Mouse (Mus musculus) midbrain, embryonic 11.5 days (tissue): ENCODE results near the gene Dppa2. TPM values are rescaled to one million over a fixed set of nuclear protein-coding genes. Genes with fewer than 3 reads are reported as not detected.

Experiments used
- ATAC-seq: fragments of 200-750 bp; cut with Nextera tagmentation; 2 replicates; pipeline ENCODE4 v1.8.0; 2017; ENCODE audit warnings: moderate TSS enrichment, moderate library complexity; ENCODE audit not compliant: low FRiP score
- DNase-seq: peaks from one replicate; pipeline ENCODE4 v3.0.0; 2015; ENCODE audit warnings: low spot score; ENCODE audit errors: missing footprints
- H3K27ac ChIP-seq: fragments of 300-500 bp; sonication (generic); 2 replicates; pipeline ENCODE4 v1.5.1; 2014; ENCODE audit warnings: low read depth, low read length
- H3K27me3 ChIP-seq: fragments of 300-500 bp; sonication (generic); 2 replicates; pipeline ENCODE4 v1.6.1; 2014; ENCODE audit warnings: mild to moderate bottlenecking, low read length, moderate library complexity, mixed read lengths; ENCODE audit not compliant: control insufficient read depth, insufficient read depth
- H3K36me3 ChIP-seq: fragments of 300-500 bp; sonication (generic); 2 replicates; pipeline ENCODE4 v1.6.1; 2014; ENCODE audit warnings: mild to moderate bottlenecking, low read length, moderate library complexity, mixed read lengths; ENCODE audit not compliant: control insufficient read depth, insufficient read depth
- H3K4me1 ChIP-seq: fragments of 300-500 bp; sonication (generic); 2 replicates; pipeline ENCODE4 v1.6.1; 2014; ENCODE audit warnings: low read length; ENCODE audit not compliant: control insufficient read depth, insufficient read depth
- H3K4me2 ChIP-seq: fragments of 300-500 bp; sonication (generic); 2 replicates; pipeline ENCODE4 v1.6.1; 2014; ENCODE audit warnings: mild to moderate bottlenecking, moderate library complexity
- H3K4me3 ChIP-seq: fragments of 300-500 bp; sonication (generic); 2 replicates; pipeline ENCODE4 v1.5.1; 2014; ENCODE audit warnings: low read depth, low read length
- H3K9ac ChIP-seq: fragments of 300-500 bp; sonication (generic); 2 replicates; pipeline ENCODE4 v1.6.1; 2014; ENCODE audit warnings: low read length
- H3K9me3 ChIP-seq: fragments of 300-500 bp; sonication (generic); 2 replicates; pipeline ENCODE4 v1.6.1; 2016; ENCODE audit warnings: low read length; ENCODE audit not compliant: control insufficient read depth
- WGBS: fragments of 180-500 bp; shearing (Covaris S2); extraction: QIAGEN DNeasy Blood & Tissue Kit; methylation state at CpG from one replicate; pipeline ENCODE4 v1.1.7; 2014; 5-methylcytosine and 5-hydroxymethylcytosine counted together
- polyA plus RNA-seq: library from polyadenylated mRNA; unstranded; fragments of >200 nt; fragmentation: Nextera tagmentation; extraction: Ambion mirVana; gene quantifications from 2 replicates; pipeline ENCODE4 v1.2.1, GENCODE M21; 2014

The Dppa2 gene
- not detected in 2 replicates for polyA plus RNA-seq

DNA sequence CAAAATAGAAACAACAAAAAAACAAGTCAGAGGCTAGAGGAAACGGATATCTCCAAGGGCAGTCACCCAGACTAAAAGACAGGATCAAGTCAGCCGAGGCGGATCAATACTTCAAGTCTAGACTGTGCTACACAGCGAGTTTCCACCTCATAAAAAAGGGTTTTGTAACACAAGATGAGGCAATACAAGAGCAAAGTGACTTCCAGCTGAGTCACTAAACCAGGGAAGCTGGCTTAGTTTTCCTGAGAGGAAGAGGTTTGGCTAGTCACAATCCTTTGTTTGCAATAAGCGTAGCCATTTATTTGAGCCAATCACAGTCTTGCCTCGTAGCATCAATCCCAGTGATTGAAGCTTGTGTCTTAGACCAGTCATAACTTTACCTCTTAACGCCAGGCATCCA, at the start of gene Dppa2:
Gene Dppa2 (plus strand): TSS at position 400 of the 400 bp plus-strand sequence.
- DNase-seq = no peak
- Histone ChIP-seq H3K27ac (no peak within 1 kb of the TSS), H3K4me3 (no peak within 1 kb of the TSS), H3K36me3 (no peaks in the 10 kb centered on the region), H3K4me2 (no peak within 1 kb of the TSS), H3K9ac (no peak within 1 kb of the TSS), H3K27me3 (no peaks in the 10 kb centered on the region), H3K9me3 (no peaks in the 10 kb centered on the region), H3K4me1 (no peaks in the 10 kb centered on the region)
- WGBS = 86% methylated on average over 7 of the region's 7 CpGs
- ATAC-seq = no peak

DNA sequence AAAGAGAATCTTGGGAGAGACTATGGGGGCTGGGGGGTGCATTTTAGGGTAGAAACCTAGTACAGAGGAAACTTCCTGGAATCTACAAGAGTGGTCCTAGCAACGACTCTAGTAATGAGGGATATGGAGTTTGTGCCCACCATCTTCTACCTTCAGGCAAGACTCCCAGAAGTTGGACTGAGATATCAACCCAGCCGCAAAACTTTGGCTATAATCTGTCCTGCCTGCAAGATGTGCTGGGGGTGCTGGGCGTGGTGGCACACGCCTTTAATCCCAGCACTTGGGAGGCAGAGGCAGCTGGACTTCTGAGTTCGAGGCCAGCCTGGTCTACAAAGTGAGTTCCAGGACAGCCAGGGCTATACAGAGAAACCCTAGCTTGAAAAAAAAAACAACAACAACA, 49.1 kb upstream of the Dppa2 start:
- WGBS = 87% methylated on average over 5 of the region's 5 CpGs
- Histone ChIP-seq H3K4me1 (no peaks in the 10 kb centered on the region), H3K27me3 (no peaks in the 10 kb centered on the region), H3K4me3 (no peak overlapping the region), H3K9me3 (no peaks in the 10 kb centered on the region), H3K9ac (no peak overlapping the region), H3K27ac (no peak overlapping the region), H3K4me2 (no peak overlapping the region), H3K36me3 (no peaks in the 10 kb centered on the region)
- ATAC-seq (no peak), DNase-seq (no peak)

DNA sequence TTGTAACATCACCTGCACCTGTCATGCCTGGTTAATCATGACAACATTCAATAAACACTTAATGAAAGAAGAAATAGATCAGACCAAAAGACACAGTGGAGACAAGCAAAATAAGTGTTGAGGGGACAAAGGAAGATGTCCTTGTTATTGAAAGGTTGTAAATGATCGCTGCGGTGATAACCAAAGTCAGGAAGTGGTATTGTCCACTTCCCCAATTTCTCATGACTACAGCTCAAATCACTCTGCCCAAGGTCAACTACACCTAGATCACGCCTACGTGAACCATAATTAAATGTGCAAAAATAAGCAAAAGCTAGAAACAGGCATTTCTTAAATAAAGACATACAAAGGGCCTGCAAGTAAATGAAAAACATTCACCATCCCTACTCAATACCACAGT, 44.2 kb upstream of the Dppa2 start:
- Histone ChIP-seq H3K36me3 (no peaks in the 10 kb centered on the region), H3K9me3 (no peaks in the 10 kb centered on the region), H3K27ac (no peak overlapping the region), H3K4me2 (no peak overlapping the region), H3K4me1 (no peaks in the 10 kb centered on the region), H3K4me3 (no peak overlapping the region), H3K27me3 (no peaks in the 10 kb centered on the region), H3K9ac (no peak overlapping the region)
- 98% methylated on average over 4 of the region's 4 CpGs for WGBS
- DNase-seq (no peak), ATAC-seq (no peak)

DNA sequence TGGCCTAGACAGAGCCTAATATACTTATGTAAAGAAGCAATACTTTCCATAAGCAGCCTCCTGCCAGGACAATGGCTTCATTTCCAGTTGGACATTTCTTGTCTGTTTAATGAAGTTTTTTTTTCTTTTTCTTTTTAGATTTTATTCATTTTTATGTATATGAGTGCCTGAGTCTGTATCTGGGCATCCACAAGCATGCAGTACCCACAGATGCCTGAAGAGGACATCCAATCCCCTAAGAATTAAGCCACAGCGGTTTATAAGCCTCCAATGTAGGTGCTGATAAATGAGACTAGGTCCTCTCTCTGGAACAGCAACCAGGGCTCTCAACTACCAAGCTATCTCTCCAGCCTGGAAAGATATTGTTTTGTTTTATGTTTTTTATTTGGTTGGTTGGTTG, 40.8 kb upstream of the Dppa2 start:
- H3K4me3 ChIP-seq = no peak overlapping the region
- H3K9me3 ChIP-seq = no peaks in the 10 kb centered on the region
- no peak for ATAC-seq
- no peaks in the 10 kb centered on the region for H3K36me3 ChIP-seq
- no peaks in the 10 kb centered on the region for H3K4me1 ChIP-seq
- H3K9ac ChIP-seq = no peak overlapping the region
- WGBS = 91% methylated on average over 1 of the region's 1 CpGs
- no peak overlapping the region for H3K4me2 ChIP-seq
- DNase-seq = no peak
- H3K27ac ChIP-seq = no peak overlapping the region
- no peaks in the 10 kb centered on the region for H3K27me3 ChIP-seq

DNA sequence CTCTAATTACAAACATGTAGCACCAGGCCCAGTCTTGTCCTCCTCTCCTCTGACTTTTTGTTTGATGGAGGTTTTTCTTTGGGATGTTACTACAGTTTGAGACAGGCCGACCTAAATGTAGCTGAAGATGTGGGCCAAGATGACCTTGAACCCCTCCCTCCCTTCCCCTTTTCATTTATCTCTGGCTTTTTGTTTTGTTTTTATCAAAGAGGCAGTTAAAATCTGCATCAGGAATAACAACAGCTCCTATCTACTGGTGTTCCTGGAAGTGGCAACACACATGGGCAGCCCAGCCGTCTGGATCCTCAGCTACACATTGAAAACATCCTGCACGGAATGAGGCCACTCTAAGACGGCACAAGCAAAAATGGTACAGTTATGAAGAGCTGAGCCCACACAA, 37.9 kb upstream of the Dppa2 start:
- no peaks in the 10 kb centered on the region for H3K27me3 ChIP-seq
- no peaks in the 10 kb centered on the region for H3K36me3 ChIP-seq
- no peaks in the 10 kb centered on the region for H3K4me1 ChIP-seq
- ATAC-seq (no peak), DNase-seq (no peak)
- WGBS = 82% methylated on average over 4 of the region's 4 CpGs
- H3K4me3 ChIP-seq = no peak overlapping the region
- H3K27ac ChIP-seq = no peak overlapping the region
- H3K9me3 ChIP-seq = no peaks in the 10 kb centered on the region
- H3K4me2 ChIP-seq = no peak overlapping the region
- no peak overlapping the region for H3K9ac ChIP-seq

DNA sequence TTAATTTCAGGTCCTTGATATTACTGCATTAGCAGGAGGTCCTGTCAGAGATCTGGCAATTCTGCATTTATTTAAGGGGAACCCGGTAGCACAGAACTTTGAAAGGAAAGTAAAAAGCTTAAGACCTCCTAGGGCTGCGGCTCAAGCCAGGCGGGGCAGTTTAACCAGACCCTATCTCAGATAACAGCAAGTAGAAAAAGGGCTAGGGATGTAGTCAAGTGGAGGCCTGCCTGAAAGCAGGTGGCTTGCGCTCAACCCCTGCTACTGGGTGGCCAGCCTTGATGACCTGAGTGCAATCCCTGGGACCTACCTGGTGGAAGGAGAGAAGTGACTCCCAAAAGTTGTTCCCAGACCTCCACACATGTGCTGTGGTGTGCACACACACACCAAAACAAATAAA, 26.8 kb upstream of the Dppa2 start:
- Histone ChIP-seq H3K27ac (no peak overlapping the region), H3K4me1 (no peaks in the 10 kb centered on the region), H3K4me3 (no peak overlapping the region), H3K36me3 (no peaks in the 10 kb centered on the region), H3K4me2 (no peak overlapping the region), H3K9ac (no peak overlapping the region), H3K9me3 (no peaks in the 10 kb centered on the region), H3K27me3 (no peaks in the 10 kb centered on the region)
- no peak for DNase-seq
- 72% methylated on average over 4 of the region's 4 CpGs for WGBS
- no peak for ATAC-seq

DNA sequence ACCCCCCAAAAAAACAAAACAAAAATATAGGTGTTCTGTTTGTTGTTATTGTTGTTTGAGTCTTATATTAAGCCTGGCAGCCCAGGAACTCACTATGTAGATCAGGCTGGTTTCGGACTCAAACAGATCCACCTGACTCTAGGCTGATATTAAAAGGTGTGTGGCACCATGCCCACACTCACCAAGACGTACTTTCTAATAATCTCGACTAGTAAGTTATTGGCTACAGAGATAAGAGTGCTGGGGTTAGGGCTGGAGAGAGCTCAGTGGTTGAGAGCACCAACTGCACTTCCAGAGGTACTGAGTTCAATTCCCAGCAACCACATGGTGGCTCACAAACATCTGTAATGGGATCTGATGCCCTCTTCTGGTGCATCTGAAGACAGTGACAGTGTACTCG, 22.8 kb upstream of the Dppa2 start:
- H3K9me3 ChIP-seq = no peaks in the 10 kb centered on the region
- WGBS = 89% methylated on average over 4 of the region's 4 CpGs
- H3K9ac ChIP-seq = no peak overlapping the region
- no peaks in the 10 kb centered on the region for H3K36me3 ChIP-seq
- no peak overlapping the region for H3K4me2 ChIP-seq
- no peak overlapping the region for H3K27ac ChIP-seq
- H3K27me3 ChIP-seq = no peaks in the 10 kb centered on the region
- no peak overlapping the region for H3K4me3 ChIP-seq
- no peaks in the 10 kb centered on the region for H3K4me1 ChIP-seq
- no peak for DNase-seq
- ATAC-seq = no peak

DNA sequence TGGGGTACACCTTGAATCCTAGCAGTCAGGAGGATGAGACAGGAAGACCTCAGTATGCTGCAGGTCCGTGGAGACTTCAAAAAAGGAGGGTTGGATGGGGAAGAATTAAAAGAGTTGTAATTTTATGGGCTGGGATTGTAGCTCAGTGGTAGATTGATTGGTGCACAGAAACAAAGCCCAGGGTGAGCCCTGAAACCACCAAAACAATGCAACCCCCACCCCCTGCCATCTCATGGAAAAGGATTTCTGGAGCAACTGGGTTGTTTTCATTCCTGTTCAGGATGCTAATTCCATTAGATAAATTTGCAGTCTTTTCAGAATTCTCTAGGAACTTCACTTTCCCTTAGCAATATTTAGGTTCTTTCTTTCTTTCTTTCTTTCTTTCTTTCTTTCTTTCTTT, 20.9 kb upstream of the Dppa2 start:
- no peak overlapping the region for H3K4me2 ChIP-seq
- no peaks in the 10 kb centered on the region for H3K27me3 ChIP-seq
- H3K9ac ChIP-seq = no peak overlapping the region
- DNase-seq (no peak), ATAC-seq (no peak)
- H3K9me3 ChIP-seq = no peaks in the 10 kb centered on the region
- H3K36me3 ChIP-seq = no peaks in the 10 kb centered on the region
- H3K4me3 ChIP-seq = no peak overlapping the region
- no peak overlapping the region for H3K27ac ChIP-seq
- H3K4me1 ChIP-seq = no peaks in the 10 kb centered on the region
- 68% methylated on average over 1 of the region's 1 CpGs for WGBS

DNA sequence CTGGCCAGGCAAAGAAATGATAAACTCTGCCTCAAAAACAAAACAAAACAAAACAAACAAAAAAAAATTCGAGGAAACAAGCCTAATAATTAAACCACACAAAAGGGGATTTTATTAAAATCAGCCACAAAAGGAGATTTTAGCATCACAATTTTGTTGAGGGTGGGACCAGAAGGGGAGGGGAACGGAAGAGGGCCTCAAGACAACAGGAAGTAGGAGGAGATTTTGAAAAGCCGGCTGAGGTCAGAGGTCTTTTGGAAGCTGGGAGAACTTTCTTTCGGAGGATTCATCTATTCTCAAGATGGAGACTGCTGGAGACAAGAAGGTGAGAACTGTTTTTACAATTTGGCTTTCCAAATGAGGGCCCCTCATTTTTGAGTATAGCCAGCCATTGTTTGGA, 20.2 kb upstream of the Dppa2 start, which contains the start of gene Dppa4:
Gene Dppa4 (plus strand): TSS at position 217 of the 400 bp plus-strand sequence.
- DNase-seq (no peak), ATAC-seq (no peak)
- Histone ChIP-seq H3K27me3 (no peaks in the 10 kb centered on the region), H3K36me3 (no peaks in the 10 kb centered on the region), H3K4me1 (no peaks in the 10 kb centered on the region), H3K9me3 (no peaks in the 10 kb centered on the region), H3K4me3 (no peak within 1 kb of the TSS), H3K9ac (no peak within 1 kb of the TSS), H3K27ac (no peak within 1 kb of the TSS), H3K4me2 (no peak within 1 kb of the TSS)
- WGBS = 90% methylated on average over 4 of the region's 4 CpGs

DNA sequence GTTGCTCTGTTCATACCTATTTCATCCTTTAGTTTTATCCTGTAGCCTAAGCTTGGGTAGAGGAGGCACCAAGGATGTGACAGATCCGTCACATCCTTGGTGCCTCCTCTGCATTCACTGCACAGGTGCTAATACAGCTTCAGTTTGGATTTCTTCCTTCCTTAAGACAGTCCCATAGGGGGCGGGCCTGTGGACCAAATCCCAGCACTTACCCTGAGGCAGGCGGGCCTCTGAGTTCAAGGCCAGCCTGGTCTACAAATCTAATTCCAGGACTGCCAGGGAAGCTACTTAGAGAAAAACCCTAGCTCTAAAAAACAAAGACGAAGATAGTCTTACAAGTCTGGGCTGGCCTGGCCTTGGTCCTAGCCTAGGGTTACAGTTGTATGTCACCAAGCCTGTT, 18.2 kb upstream of the Dppa2 start:
- Histone ChIP-seq H3K9ac (no peak overlapping the region), H3K27ac (no peak overlapping the region), H3K4me2 (no peak overlapping the region), H3K36me3 (no peaks in the 10 kb centered on the region), H3K4me1 (no peaks in the 10 kb centered on the region), H3K9me3 (no peaks in the 10 kb centered on the region), H3K27me3 (no peaks in the 10 kb centered on the region), H3K4me3 (no peak overlapping the region)
- DNase-seq = no peak
- no peak for ATAC-seq
- 83% methylated on average over 4 of the region's 4 CpGs for WGBS
